Mouse (Mus musculus) fat pad, adult 2 months (tissue): ENCODE results near the gene Egf.

Source experiments
- DNase-seq: peaks from one replicate; pipeline ENCODE4 v3.0.0-alpha.2; 2011; ENCODE audit warnings: low read depth, low spot score; ENCODE audit errors: extremely low read depth

Gene Egf

DNA sequence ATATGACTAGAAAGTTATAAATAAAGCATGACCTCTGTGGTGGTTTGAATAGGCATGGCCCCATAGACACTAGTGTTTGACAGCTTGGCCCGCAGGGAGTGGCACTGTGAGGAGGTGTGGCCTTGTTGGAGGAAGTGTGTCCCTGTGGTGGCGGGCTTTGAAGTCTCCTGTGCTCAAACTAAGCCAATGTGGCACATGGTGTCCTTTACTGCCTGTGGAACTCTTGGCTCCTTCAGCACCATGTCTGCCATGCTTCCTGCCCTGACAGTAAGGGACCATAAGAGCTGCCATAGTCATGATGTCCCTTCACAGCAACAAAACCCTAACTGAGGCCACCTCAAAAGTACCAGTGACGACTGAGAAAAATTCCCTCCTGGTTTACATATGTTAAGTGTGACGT lies 102.6 kb downstream of the Egf start:
- no peak for DNase-seq

DNA sequence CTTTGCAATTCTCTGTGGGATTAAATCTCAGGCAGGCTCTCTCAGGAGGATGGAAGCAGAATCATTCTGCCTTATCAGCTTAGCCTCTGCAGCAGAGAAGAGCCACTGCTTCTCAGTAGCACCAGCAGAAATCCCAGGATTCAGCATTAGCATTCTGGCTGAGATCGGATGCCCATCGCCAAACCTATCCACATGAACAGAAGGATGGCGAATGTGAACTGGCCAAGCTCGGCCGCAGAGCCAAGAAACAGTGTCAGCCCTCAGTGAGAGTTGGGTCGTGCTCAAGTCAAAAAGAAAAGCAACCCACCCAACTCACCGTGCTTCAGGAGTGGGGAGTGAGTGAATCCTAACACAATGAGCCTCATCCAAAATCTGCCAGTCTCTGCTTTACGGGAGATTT lies 103.4 kb downstream of the Egf start:
- DNase-seq: no peak

DNA sequence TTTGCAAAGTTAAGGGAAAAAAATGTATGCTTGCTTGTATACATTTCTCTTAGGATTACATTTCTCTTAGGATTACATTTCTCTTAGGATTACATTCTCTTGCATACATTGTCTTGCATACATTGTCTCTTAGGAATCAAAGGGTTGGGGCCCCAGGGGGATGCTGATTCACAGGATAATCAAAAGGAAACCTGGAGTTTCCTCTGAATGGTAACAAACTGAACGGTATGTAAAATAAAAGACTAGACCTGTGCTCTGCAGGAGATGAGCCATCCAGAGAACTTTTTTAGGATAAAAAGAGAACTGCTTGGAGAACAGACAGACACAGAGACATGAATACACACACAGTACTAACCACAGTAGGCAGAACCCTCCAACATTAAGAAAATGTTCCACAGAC lies 104.2 kb downstream of the Egf start:
- no peak for DNase-seq

DNA sequence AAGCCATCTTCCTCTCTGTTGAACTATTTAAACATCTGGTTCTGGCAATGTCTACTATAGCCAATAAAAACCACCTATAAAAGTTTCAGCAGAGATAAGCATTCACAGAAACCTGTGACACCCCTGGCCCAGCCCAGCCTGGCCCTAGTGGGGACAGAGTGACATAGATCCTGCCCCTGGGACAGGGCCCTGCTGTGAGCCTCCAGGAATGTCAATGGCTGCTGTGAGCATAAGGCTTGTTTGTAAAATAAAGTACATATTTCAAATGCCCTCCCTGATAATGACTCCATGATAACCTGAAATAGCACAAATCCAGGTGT lies 104.9 kb downstream of the Egf start:
- no peak for DNase-seq

DNA sequence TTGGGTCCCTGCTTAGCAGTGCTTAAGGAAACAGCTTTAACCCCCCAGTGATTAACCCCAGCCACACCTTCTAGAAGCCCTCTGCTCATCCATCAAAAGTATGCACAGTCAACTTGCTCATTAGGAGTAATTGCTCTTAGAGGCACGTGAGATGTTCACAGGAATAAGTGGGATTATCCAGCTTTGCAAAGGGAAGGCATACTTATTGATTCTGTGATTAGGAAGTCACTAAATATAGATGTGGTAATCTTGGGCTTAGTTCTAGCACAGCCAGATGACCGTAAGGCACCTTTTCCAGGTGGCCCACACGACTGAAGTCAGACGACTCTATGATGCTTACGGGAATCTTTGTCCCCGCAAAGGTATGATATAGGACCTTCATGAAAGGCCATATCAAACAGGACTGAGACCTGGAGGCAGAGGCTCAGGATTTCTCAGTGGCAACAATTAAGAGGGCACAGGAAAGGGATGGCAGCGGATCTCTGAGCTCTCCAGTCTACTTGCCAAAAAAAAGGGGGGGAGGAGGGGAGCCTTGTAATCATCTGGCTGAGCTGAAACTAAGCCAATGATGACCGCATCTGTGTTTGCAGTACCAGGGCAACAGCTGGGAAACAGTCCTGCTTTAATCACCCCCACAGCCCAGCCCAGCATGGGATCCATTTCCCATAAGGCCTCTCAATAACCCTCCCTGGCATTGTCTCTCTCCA lies 105.4 kb downstream of the Egf start:
- DNase-seq: no peak

DNA sequence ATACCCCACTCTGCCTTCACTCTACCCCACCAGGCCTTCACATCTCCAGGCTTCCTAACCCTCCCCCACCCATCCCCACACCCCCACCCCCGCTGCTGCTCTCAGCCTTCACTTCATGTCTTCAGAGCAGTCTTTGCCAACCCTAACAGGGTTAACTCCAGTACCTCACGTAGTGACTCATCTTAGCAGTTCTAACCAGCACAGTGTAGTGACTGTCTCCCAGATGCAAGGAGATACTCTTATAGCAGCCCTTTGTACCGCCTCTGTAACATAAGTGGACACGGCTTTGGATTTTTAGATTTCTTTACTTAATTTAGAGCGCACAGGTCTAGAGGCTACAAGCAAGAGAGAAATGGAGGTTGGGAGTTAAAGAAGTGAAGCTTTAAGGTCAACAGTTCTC lies 106.5 kb downstream of the Egf start:
- no peak for DNase-seq

DNA sequence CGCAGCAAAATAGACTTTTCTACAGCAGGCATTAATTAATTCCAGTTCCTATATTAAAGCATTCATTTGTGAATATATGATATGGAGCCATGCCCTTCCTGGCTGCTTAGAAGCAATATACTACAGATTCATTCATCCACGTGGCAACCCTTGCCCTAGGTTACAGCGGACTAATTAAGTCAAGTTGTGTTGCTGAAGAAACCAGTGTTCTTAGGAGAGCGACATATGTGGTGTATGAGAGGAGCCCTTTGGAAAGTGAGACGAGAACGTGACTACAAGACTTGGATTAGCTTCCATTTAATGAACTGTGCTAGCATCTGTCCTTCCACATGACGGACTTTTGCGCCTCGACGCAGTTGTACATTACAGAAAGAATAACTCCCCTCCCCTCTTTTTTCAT lies 107.8 kb downstream of the Egf start:
- no peak for DNase-seq

DNA sequence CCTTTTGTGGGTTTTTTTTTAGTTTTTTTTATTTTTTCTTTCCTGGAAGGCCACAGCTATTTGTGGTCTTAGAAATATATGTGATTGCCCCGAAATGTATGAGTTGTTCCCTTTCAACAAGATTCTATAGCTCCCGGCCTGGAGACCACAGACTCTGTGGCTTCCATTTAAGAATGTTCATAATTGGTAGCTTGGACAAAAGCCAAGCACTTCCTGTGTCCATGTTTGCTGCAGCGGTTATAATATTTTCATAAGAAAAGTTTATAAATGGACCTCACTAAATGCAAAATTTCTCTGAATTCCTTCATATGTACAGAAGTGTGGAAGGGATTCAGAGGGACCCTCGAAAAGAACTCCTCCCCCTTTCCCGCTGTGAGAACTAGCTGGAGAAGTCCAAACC lies 108.3 kb downstream of the Egf start:
- DNase-seq: no peak

DNA sequence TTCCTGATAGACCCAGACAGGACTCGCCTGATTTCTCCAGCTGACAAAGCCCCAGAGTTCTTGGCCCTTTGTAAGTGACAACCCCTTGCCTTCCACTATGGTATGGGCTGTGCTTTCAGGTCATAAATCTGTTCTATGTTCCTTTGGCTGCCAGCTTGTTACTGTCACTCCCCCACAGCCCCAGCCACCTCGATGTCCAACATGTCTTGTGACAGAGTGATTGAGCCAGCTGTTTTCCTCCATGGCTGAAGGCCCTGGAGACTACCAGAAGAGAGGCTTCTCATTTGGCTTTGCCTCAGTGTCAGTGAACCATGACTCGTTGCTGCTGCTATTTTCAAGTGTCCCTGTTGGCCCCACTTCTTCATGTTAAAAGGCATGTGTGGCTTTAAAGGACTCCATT lies 109.7 kb downstream of the Egf start:
- no peak for DNase-seq

DNA sequence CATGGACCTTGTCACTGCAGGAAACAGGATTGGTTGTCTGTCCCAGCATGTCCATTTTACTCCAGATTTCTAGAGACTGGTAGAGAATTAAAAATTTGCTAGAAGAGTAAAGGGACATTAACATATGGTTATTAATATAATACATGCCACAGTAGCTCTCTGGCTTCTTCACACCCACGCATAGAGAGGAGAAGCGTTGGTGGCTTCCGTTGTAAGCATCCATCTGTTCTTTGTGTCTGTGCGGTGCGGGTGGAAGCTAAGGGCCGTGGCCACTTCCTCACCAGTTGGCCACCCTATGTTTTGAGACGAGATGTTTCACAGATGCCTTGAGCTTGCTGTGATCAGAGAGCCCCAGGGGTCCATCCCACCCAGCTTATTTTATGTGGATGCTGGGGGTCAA lies 113.5 kb downstream of the Egf start:
- no peak for DNase-seq

DNA sequence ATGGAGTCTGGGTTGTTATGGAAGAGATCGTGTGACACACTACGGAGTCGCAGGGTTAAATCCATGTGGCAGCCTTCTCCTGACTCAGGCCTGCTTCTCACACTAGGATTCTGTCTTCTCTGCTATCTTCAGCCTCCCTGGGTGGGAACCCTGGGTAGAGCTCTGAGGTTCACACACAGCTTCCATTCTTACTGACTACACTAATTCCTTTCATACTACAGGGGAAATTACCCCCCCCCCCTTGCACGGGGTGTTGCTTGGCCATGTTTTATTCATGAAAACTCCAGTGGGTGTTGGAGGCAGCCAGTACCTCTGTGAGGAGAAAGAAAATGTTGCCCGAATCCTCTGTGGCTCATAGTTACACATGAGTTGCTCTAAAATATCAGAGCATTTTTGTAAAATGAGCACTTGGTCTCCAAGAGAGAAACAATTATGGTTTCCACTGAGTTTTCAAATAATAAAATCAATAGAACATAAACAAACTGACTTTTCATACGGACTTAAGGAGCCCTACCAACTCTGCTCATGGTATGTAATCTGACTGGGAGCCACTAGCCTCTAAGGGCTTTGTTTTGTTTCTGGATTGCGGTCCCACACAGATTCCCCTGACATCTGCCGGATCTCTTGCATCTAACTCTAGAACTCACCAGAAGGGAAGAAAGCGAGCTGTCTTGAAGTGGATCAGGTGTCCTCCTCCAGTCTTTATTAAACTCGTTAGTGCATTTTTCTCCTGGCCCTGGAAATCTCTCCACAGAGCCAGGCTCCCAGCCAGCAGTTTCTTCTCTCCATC lies 114.7 kb downstream of the Egf start:
- no peak for DNase-seq

DNA sequence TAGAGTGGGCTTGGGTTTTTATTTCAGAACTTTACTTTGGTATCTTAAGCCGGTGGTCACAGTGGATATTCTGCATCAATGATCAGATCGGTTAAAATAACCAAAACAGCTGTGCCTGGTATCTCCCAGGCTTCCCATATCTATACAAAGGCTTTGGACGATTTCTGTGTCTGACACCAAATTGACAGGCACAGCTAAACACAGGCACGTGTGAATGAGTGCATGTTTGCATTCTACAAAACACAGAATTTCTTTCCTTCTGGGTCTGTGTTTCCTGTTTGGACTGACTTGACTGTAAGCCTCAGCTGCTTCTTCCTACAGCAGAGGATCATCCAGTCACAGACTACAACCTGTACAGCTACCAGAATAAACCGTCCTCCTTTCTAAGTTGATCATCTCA lies 115.4 kb downstream of the Egf start:
- DNase-seq: no peak

DNA sequence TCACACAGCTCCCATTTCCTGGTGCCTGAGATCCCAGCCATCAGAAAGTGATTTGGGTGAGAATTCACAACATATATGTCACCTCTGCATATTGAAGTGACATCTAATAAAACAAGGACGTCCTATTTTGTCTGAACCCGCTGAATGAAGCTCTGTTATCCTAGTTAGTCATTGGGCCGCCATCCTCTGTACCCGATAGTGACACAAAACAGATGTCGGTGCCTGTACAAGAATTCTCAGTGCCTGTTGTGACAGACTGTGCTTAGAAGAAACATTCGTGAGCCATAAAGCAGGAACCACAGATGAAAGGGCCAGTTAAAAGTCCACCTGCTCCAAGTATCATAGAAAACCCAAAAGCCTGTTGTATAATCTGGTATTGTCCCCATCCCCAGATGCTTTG lies 117.7 kb downstream of the Egf start:
- no peak for DNase-seq

DNA sequence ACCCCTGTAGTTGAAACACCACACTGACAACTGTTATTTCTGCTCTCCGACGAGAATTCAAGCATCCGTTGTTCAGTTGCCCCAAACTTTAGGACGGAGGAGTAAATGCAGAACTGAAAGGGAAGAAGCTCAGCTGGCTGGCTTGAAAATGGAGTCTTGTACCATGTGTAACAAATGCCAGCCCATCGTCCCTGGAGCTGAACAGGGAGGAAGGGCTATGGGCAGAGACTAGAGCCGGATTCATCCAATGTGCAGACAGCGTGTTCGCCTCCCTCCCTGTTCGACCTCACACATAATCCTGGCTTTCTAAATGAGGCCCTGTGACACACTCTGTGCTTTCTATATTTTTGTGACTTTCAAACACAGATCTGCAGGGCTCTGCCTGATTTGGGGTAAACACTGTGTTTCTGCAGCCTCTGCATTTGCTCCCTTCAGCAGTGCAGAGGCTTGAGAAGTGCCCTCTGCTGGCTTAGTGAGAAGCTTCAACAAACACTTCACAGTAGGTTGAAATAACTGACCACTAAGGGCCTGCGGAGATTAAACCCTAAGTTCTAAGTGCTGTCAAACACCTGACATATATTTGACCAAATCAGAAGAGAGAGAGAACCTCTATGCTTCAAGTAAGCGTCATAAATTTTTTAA lies 120.7 kb downstream of the Egf start:
- DNase-seq: no peak

DNA sequence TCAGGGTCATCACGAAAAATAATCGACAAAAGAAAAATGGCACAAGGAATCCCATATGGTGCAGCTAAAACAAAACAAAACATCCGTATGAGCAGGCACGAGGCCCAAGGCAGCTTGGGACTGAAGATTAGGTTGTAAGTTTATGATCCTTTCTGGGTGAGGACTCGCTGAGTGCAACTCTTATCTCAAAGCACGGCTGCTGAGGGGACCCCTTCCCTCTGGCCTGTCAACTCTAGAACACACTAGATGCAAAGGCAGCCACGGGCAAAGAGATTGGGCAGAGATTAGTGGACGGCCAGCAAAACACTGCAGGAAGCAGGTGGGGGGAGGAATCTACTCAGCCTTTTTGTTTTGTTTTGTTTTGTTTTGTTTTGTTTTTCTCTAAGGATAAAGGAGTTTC lies 121.6 kb downstream of the Egf start:
- DNase-seq: no peak

DNA sequence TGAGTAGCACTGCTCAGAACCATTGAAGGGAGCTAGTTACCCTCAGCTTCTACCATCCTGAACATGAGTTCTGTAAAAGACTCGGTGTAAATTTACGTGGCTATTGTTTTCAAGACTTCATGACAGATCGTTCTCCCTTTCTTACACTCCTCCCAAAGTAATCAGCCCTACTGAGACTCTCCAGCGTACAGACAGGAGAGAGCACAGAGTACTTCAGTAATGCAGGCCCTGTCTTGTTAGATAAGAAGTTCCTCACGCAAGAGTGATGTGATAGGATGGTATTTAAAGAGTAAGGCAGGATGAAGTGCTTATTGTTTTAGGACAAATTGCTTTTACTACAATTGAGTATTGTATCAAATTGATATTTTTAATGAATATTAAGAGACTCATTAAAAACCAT lies 123.3 kb downstream of the Egf start:
- DNase-seq: no peak

DNA sequence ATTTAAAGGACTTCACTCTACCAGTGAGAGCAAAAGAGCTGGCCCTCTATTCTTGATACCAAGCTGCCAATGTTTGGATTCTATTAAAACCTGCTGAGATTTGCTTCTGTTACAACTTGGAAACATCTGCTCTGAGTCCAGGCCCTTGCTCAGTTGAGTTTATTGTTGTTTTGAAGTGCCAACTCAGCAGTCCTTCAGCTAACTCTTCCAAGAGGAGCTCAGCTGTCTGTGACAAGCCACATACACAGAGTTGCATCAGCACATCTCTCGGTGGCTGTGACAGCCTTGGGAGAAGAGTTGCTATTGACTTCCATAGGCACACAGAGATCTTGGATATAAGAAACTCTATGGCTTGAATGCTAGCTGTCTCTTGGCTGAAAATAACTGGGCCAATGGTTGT lies 124.1 kb downstream of the Egf start:
- DNase-seq: no peak
